Mouse (Mus musculus) G1E (cell line): ENCODE measurements around the gene Myl7. TPM values are rescaled to one million over a fixed set of nuclear protein-coding genes. Genes with fewer than 3 reads are reported as not detected.
"Not testable (repeated sequence)": the region's sequence is repeated elsewhere in the genome, so short reads cannot be mapped to it uniquely, and the experiment has no call there.

Experiments used
- ATAC-seq: 2 replicates; pipeline ENCODE4 v1.8.0; 2016; ENCODE audit warnings: mild to moderate bottlenecking; ENCODE audit not compliant: insufficient number of reproducible peaks, poor library complexity, low FRiP score, severe bottlenecking; ENCODE audit errors: extremely low read depth
- DNase-seq: peaks from one replicate; pipeline ENCODE4 v3.0.0; 2012; ENCODE audit warnings: low spot score
- H3K27me3 ChIP-seq: 2 replicates; pipeline ENCODE4 v1.6.1; 2012; ENCODE audit warnings: mild to moderate bottlenecking, low read length, inconsistent platforms; ENCODE audit not compliant: insufficient read depth
- H3K36me3 ChIP-seq: replicated peaks from 2 replicates; pipeline ENCODE3; 2012; ENCODE audit warnings: mild to moderate bottlenecking, inconsistent platforms
- H3K4me1 ChIP-seq: 2 replicates; pipeline ENCODE4 v1.6.1; 2012; ENCODE audit warnings: low read depth, low read length, inconsistent platforms, mixed read lengths; ENCODE audit not compliant: insufficient read depth
- H3K4me3 ChIP-seq: 2 replicates; pipeline ENCODE4 v1.5.1; 2012; ENCODE audit warnings: low read depth, mild to moderate bottlenecking, inconsistent platforms, low read length, moderate library complexity, mixed read lengths
- H3K9me3 ChIP-seq: replicated peaks from 2 replicates; pipeline ENCODE4 v1.6.1; 2012; ENCODE audit warnings: inconsistent platforms
- CTCF ChIP-seq: IDR thresholded peaks from 2 replicates; pipeline ENCODE4 v1.5.1; 2012; ENCODE audit warnings: low read depth, low read length, inconsistent platforms, mixed read lengths
- GATA1 ChIP-seq: IDR thresholded peaks from 2 replicates; pipeline ENCODE4 v1.6.1; 2012; ENCODE audit warnings: borderline replicate concordance, low read length, inconsistent platforms, mixed read lengths
- GATA2 ChIP-seq: IDR thresholded peaks from 2 replicates; pipeline ENCODE4 v1.6.1; 2012; ENCODE audit warnings: low read depth, low read length, inconsistent platforms, borderline replicate concordance
- POLR2AphosphoS5 ChIP-seq: IDR thresholded peaks from 2 replicates; pipeline ENCODE4 v1.6.1; 2012; ENCODE audit warnings: low read depth, low read length, inconsistent platforms; ENCODE audit not compliant: insufficient replicate concordance
- TAL1 ChIP-seq: conservative IDR thresholded peaks from 2 replicates; pipeline ENCODE4 v1.6.1; 2012; ENCODE audit warnings: low read depth, low read length, inconsistent platforms, mixed read lengths
- polyA plus RNA-seq: library from polyadenylated mRNA; stranded (reverse); fragments of >175 nt; gene quantifications from 2 replicates; pipeline ENCODE4 v1.2.3, GENCODE M21; 2012
- total RNA-seq, 2 experiments: library from RNA; stranded (forward) in 1 of 2; stranded (reverse) in 1 of 2; fragments of 200-1000 nt in 1 of 2; fragments of >200 nt in 1 of 2; fragmentation: Nextera tagmentation in 1 of 2; gene quantifications; 2 replicates each; pipeline ENCODE4 v1.2.3; 2014 to 2017

The Myl7 gene
- total and polyA plus RNA-seq, 3 experiments, result not detected

DNA sequence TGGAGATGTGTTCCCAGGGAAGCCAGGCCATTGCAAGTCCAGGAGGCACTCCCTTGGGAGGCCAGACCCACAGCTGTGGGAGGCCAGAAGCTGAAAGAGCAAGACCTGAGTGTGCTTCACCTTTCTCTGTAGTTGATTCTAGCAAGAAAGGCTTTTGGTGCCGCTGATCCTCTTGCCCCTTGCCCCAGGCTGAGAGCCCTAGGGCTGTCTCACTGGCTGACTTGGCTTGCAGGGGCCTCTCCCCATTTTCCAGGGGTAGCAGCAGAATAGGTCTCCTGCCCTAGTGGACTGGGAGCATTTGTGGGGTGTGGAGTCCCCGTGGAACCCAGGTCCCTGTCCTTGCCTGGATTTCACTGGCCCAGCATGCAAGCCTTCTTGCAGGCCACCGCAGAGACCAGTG, 2.7 kb upstream of the Myl7 start:
- peaks cover 4% of the 10 kb centered on the region; the same call in 1 of the 2 replicates for H3K4me1 ChIP-seq
- ATAC-seq, result no peak
- no peak for TF ChIP-seq TAL1
- no peak for TF ChIP-seq GATA1
- H3K27me3 ChIP-seq, result peaks cover 56% of the 10 kb centered on the region
- no peaks in the 10 kb centered on the region for H3K9me3 ChIP-seq
- H3K36me3 ChIP-seq, result no peaks in the 10 kb centered on the region
- no peak overlapping the region for H3K4me3 ChIP-seq
- DNase-seq, result no peak

DNA sequence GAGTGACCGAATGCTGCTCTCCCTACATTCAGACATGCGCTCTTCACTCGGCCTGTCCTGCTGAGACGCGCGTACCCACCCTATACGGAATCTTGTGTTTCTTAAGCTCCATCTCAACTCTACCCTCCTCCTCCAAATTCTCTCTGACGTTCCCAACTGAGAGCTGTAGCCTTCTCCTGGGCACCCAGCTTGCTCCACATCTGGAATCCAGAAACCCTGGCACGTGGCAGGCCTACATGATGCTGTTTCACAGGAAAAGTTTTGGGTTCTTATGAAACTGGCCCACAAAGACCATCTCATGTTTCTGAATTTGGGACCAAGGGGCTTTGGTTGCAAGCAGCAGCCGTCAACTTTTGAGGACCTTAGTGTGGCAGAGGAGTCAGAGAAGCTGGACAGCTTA, 704 bp upstream of the Myl7 start:
- H3K27me3 ChIP-seq, result peaks cover 64% of the 10 kb centered on the region
- no peak overlapping the region for H3K4me3 ChIP-seq

DNA sequence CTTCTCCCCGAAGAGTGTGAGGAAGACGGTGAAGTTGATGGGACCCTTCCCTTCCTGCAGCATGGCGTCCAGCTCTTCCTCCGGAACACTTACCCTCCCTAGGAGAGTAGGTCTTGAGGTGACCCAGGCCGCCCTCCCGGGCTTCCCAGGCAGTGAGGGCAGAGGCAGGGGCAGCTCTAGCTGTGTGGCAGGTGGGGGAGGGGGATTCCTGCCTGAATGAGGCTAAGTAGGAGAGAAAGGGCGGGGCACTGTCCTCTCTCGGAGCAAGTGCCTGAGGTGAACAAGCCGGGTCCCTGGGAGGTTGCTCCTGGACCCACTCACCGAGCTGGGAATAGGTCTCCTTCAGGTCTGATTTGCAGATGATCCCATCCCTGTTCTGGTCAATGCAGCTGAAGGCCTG, 743 bp downstream of the Myl7 start:
- Histone ChIP-seq H3K36me3 (no peaks in the 10 kb centered on the region), H3K4me1 (peaks cover 4% of the 10 kb centered on the region; the same call in 1 of the 2 replicates), H3K9me3 (no peaks in the 10 kb centered on the region), H3K4me3 (no peak overlapping the region), H3K27me3 (peaks cover 57% of the 10 kb centered on the region)
- no peak for DNase-seq
- ATAC-seq, result no peak
- TF ChIP-seq GATA1 (no peak), GATA2 (no peak), TAL1 (no peak), POLR2AphosphoS5 (no peak)

More for the DNA sequence above, 704 bp upstream of the Myl7 start:
- TF ChIP-seq TAL1 (no peak), CTCF (no peak), POLR2AphosphoS5 (no peak), GATA1 (no peak), GATA2 (no peak)
- ATAC-seq, result no peak
- Histone ChIP-seq H3K36me3 (no peaks in the 10 kb centered on the region), H3K4me1 (peaks cover 4% of the 10 kb centered on the region; the same call in 1 of the 2 replicates), H3K9me3 (no peaks in the 10 kb centered on the region)
- DNase-seq, result no peak

DNA sequence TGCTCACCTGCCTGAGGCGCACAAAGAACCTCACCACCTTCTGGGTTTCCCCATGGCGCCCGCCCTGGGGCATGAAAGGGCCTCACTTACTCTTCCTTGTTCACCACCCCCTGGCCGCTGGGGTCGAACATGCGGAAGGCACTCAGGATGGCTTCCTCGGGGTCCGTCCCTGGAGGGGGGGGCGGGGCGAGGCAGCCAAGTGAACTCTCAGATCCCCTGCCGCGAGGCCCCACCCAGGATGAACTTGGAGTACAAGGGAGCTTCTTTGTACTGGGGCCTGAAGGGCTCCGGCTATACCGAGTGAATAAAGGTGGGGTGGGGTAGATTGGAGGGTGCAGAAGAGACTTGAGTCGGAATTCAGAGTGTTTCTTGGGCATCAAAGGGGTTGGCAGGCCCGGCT, 1.4 kb downstream of the Myl7 start:
- no peak for DNase-seq
- no peak for TF ChIP-seq GATA2
- TF ChIP-seq CTCF, result no peak
- TF ChIP-seq TAL1, result no peak
- no peak for TF ChIP-seq POLR2AphosphoS5
- TF ChIP-seq GATA1, result no peak
- H3K4me3 ChIP-seq, result no peak overlapping the region
- ATAC-seq, result no peak
- H3K27me3 ChIP-seq, result peaks cover 57% of the 10 kb centered on the region
- H3K36me3 ChIP-seq, result no peaks in the 10 kb centered on the region
- no peaks in the 10 kb centered on the region for H3K9me3 ChIP-seq
- H3K4me1 ChIP-seq, result peaks cover 4% of the 10 kb centered on the region; the same call in 1 of the 2 replicates

DNA sequence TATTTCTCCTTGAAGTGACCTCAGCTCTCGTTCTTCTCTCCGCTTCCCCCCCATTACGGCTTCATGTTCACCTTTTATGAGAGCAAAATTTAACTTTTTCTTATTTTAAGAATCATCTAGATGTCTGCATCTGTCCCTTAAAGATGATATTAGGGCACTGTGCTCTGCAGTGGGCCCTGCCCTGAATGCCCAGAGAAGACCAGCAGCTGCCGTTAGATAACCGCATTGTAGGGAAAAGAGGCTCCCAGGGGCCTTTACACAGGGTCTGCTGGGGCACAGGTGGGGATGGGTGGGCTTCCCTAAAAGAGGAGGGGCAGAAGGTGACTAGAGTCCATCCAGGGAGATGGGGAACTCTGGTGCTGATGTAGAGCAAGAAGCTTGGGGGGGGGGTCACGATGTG, 4.8 kb downstream of the Myl7 start:
- DNase-seq, result no peak
- H3K36me3 ChIP-seq, result no peaks in the 10 kb centered on the region
- TF ChIP-seq TAL1 (no peak), POLR2AphosphoS5 (no peak), CTCF (no peak), GATA1 (no peak), GATA2 (no peak)
- no peaks in the 10 kb centered on the region for H3K9me3 ChIP-seq
- peaks cover 4% of the 10 kb centered on the region; the same call in 1 of the 2 replicates for H3K4me1 ChIP-seq
- ATAC-seq, result no peak
- no peak overlapping the region for H3K4me3 ChIP-seq
- H3K27me3 ChIP-seq, result peaks cover 54% of the 10 kb centered on the region

DNA sequence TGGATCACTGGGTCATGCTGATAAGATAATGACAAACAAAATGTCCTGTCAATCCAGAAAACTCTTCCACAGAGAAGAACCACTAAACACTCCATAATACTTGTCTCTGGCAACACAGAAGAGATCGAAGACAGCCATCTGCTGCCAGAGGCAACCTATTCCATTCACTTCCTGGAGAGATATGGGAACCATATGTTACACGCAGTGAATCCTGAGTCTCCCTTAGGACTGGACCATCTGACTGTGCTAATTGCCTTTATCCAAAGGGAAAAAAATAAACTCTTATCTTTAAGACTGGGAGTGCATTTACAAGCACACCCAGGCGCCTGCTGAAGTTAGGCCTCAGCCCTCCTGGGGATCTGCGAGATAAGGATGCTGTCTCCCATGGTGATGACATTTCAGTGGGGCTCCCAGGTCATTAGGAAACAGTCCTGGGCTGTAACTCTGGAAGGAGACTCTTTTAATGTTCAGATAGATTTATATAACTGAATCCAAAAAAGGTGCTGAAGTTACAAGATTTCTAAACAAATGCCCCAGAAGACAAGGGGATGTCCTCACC, 5.7 kb downstream of the Myl7 start:
- TF ChIP-seq CTCF, result no peak
- Histone ChIP-seq H3K36me3 (no peaks in the 10 kb centered on the region), H3K9me3 (no peaks in the 10 kb centered on the region), H3K4me1 (peaks cover 4% of the 10 kb centered on the region; the same call in 1 of the 2 replicates), H3K4me3 (no peak overlapping the region), H3K27me3 (peaks cover 49% of the 10 kb centered on the region)
- DNase-seq (no peak), ATAC-seq (no peak)

DNA sequence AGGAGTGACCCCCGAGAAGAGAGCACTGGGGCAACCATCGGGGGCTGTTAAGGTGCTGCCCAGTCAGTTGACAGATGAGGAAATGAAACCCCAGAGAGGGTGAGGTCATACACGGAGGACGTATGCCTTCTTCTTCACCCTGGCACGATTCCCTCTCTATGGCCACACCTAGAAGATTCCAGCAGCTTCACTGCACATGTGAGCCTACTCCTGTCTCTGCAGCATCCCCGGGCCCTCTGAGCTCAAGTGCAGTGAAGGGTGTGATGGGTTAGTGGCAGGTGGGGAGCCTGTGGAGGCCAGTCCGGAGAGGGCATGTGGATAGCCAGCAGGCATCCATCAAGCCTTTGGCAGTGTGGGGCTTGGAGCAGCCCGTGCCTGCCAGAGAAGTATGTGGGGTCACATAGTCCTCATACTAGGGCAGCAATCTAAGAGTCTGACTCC, 6.4 kb downstream of the Myl7 start:
- no peak for DNase-seq
- Histone ChIP-seq H3K4me1 (no peaks in the 10 kb centered on the region), H3K27me3 (peaks cover 45% of the 10 kb centered on the region), H3K9me3 (no peaks in the 10 kb centered on the region), H3K4me3 (no peak overlapping the region), H3K36me3 (no peaks in the 10 kb centered on the region)
- TF ChIP-seq POLR2AphosphoS5 (no peak), TAL1 (no peak), GATA2 (no peak), CTCF (no peak), GATA1 (no peak)
- no peak for ATAC-seq

DNA sequence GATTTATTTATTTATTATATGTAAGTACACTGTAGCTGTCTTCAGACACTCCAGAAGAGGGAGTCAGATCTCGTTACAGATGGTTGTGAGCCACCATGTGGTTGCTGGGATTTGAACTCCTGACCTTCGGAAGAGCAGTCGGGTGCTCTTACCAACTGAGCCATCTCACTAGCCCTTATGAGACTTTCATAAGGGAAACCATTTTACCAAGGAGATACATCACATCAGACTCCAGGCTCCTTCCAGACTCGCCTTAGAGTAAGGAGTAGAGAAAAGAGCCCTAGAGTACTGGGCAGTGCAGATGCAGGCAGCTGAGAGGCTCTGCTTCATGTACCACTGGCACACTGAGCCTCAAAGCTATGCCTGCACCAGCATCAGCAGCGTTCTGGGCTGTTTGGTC, 10.0 kb downstream of the Myl7 start:
- H3K27me3 ChIP-seq, result peaks cover 33% of the 10 kb centered on the region
- ATAC-seq, H3K9me3 ChIP-seq, H3K4me1 ChIP-seq, H3K4me3 ChIP-seq, H3K36me3 ChIP-seq, DNase-seq: not testable (repeated sequence)
